Mouse (Mus musculus) olfactory bulb, adult 2 months (tissue): ENCODE data around the gene Tcta.

Experiments used
- CTCF ChIP-seq: fragments of 200-500 bp; IDR thresholded peaks from 2 replicates; pipeline ENCODE4 v1.5.1; 2012; ENCODE audit warnings: low read depth, mild to moderate bottlenecking, low read length, moderate library complexity; ENCODE audit not compliant: insufficient read depth
- POLR2A ChIP-seq: fragments of 200-500 bp; IDR thresholded peaks from 2 replicates; pipeline ENCODE4 v1.6.1; 2012; ENCODE audit warnings: mild to moderate bottlenecking, low read depth, low read length, moderate library complexity; ENCODE audit not compliant: insufficient read depth

- TF ChIP-seq CTCF, result no peak
- TF ChIP-seq POLR2A, result no peak
Observed at GRCm38 (mm10) chr9:108266261-108266935, 39.6 kb downstream of the Tcta start.
